Mouse (Mus musculus) heart, postnatal 0 days (tissue): ENCODE measurements at regions not wholly inside any gene's neighbourhood (a gene's known extent, or its start where the extent isn't known, plus 50 kb on each side); places are given as distances from the start of the nearest gene placed in this dataset.

Experiments
- ATAC-seq: fragments of 200-750 bp; cut with Nextera tagmentation; 2 replicates; pipeline ENCODE4 v1.8.0; 2017; ENCODE audit warnings: low read depth, moderate number of reproducible peaks, moderate library complexity; ENCODE audit not compliant: insufficient read depth
- DNase-seq: peaks from one replicate; pipeline ENCODE4 v3.0.0-alpha.2; 2016; ENCODE audit warnings: low spot score
- H3K27ac ChIP-seq: fragments of 300-500 bp; sonication (generic); 2 replicates; pipeline ENCODE4 v1.5.1; 2014; ENCODE audit warnings: low read depth, mild to moderate bottlenecking
- H3K27me3 ChIP-seq: fragments of 300-500 bp; sonication (generic); 2 replicates; pipeline ENCODE4 v1.6.1; 2014; ENCODE audit warnings: low read length, mixed read lengths; ENCODE audit not compliant: control insufficient read depth, insufficient read depth
- H3K36me3 ChIP-seq: fragments of 300-500 bp; sonication (generic); replicated peaks from 2 replicates; pipeline ENCODE4 v1.6.1; 2014; ENCODE audit warnings: low read length, mixed read lengths; ENCODE audit not compliant: control insufficient read depth, insufficient read depth
- H3K4me1 ChIP-seq: fragments of 300-500 bp; sonication (generic); 2 replicates; pipeline ENCODE4 v1.6.1; 2014; ENCODE audit warnings: antibody characterized with exemption; ENCODE audit not compliant: control insufficient read depth, insufficient read depth
- H3K4me2 ChIP-seq: fragments of 300-500 bp; sonication (generic); 2 replicates; pipeline ENCODE4 v1.6.1; 2014; ENCODE audit warnings: low read depth, mild to moderate bottlenecking, low read length, moderate library complexity
- H3K4me3 ChIP-seq: fragments of 300-500 bp; sonication (generic); 2 replicates; pipeline ENCODE4 v1.5.1; 2014; ENCODE audit warnings: low read depth, low read length
- H3K9ac ChIP-seq: fragments of 300-500 bp; sonication (generic); replicated peaks from 2 replicates; pipeline ENCODE4 v1.6.1; 2014; ENCODE audit warnings: low read depth, low read length, mixed read lengths
- H3K9me3 ChIP-seq: fragments of 300-500 bp; sonication (generic); replicated peaks from 2 replicates; pipeline ENCODE4 v1.6.1; 2016; ENCODE audit warnings: low read length; ENCODE audit not compliant: control insufficient read depth
- CTCF ChIP-seq: IDR thresholded peaks from 2 replicates; pipeline ENCODE4 v1.5.1; 2016; ENCODE audit warnings: antibody characterized with exemption, control low read depth, low read depth
- EP300 ChIP-seq: IDR thresholded peaks from 2 replicates; pipeline ENCODE4 v1.6.1; 2016; ENCODE audit warnings: antibody characterized with exemption, low read depth
- WGBS: fragments of 180-500 bp; shearing (Covaris S2); extraction: QIAGEN DNeasy Blood & Tissue Kit; methylation state at CpG from one replicate; pipeline ENCODE4 v1.1.7; 2014; 5-methylcytosine and 5-hydroxymethylcytosine counted together

GRCm38 (mm10) chr12:25272752-25273125 lies 175.8 kb upstream of the Id2 start:
- no peaks in the 10 kb centered on the region for H3K4me1 ChIP-seq
- no peaks in the 10 kb centered on the region for H3K36me3 ChIP-seq
- H3K9ac ChIP-seq = no peak overlapping the region
- no peak overlapping the region for H3K4me2 ChIP-seq
- no peaks in the 10 kb centered on the region for H3K27me3 ChIP-seq
- H3K4me3 ChIP-seq = no peak overlapping the region
- H3K27ac ChIP-seq = no peak overlapping the region
- WGBS = 68% methylated on average over 3 of the region's 3 CpGs
- H3K9me3 ChIP-seq = no peaks in the 10 kb centered on the region
- no peak for TF ChIP-seq EP300
- DNase-seq = no peak
- no peak for ATAC-seq

- Histone ChIP-seq H3K9me3 (no peaks in the 10 kb centered on the region), H3K4me3 (no peak overlapping the region), H3K9ac (no peak overlapping the region), H3K27me3 (no peaks in the 10 kb centered on the region), H3K4me1 (no peaks in the 10 kb centered on the region), H3K36me3 (no peaks in the 10 kb centered on the region), H3K27ac (no peak overlapping the region), H3K4me2 (no peak overlapping the region)
- WGBS = 68% methylated on average over 6 of the region's 6 CpGs
- ATAC-seq (no peak), DNase-seq (no peak)
- TF ChIP-seq EP300 (no peak), CTCF (no peak)
These were observed 175.3 kb upstream of the Id2 start for GRCm38 (mm10) chr12:25272114-25272751.

- H3K27ac ChIP-seq = no peak overlapping the region
- H3K4me2 ChIP-seq = no peak overlapping the region
- no peaks in the 10 kb centered on the region for H3K27me3 ChIP-seq
- no peaks in the 10 kb centered on the region for H3K4me1 ChIP-seq
- 66% methylated on average over 3 of the region's 3 CpGs for WGBS
- H3K9me3 ChIP-seq = no peaks in the 10 kb centered on the region
- ATAC-seq (no peak), DNase-seq (no peak)
- H3K36me3 ChIP-seq = no peaks in the 10 kb centered on the region
- no peak for TF ChIP-seq EP300
- no peak for TF ChIP-seq CTCF
- H3K4me3 ChIP-seq = no peak overlapping the region
- H3K9ac ChIP-seq = no peak overlapping the region
These were observed 172.9 kb upstream of the Id2 start for GRCm38 (mm10) chr12:25269878-25270277.

GRCm38 (mm10) chr12:25268871-25269850 lies 172.2 kb upstream of the Id2 start:
- no peaks in the 10 kb centered on the region for H3K4me1 ChIP-seq
- no peaks in the 10 kb centered on the region for H3K36me3 ChIP-seq
- no peak overlapping the region for H3K4me2 ChIP-seq
- H3K4me3 ChIP-seq = no peak overlapping the region
- no peak for DNase-seq
- no peak overlapping the region for H3K9ac ChIP-seq
- H3K27me3 ChIP-seq = no peaks in the 10 kb centered on the region
- TF ChIP-seq EP300 (no peak), CTCF (no peak)
- H3K27ac ChIP-seq = no peak overlapping the region
- WGBS = 66% methylated on average over 18 of the region's 18 CpGs
- no peak for ATAC-seq
- H3K9me3 ChIP-seq = no peaks in the 10 kb centered on the region

- no peak for TF ChIP-seq CTCF
- no peak for TF ChIP-seq EP300
- Histone ChIP-seq H3K4me1 (no peaks in the 10 kb centered on the region), H3K4me2 (no peak overlapping the region), H3K9ac (no peak overlapping the region), H3K27me3 (no peaks in the 10 kb centered on the region), H3K9me3 (no peaks in the 10 kb centered on the region), H3K27ac (no peak overlapping the region), H3K4me3 (no peak overlapping the region), H3K36me3 (no peaks in the 10 kb centered on the region)
- ATAC-seq = no peak
- no peak for DNase-seq
- WGBS = 60% methylated on average over 7 of the region's 7 CpGs
These were observed 171.4 kb upstream of the Id2 start for GRCm38 (mm10) chr12:25268323-25268722.
